Mouse (Mus musculus): ENCODE measurements around the gene Ccdc151. TPM values are rescaled to one million over a fixed set of nuclear protein-coding genes. Genes with fewer than 3 reads are reported as not detected.
A peak's percentile ranks its signal among the peaks of the same experiment; 100 is the strongest.

Ccdc151 gene
- polyA plus RNA-seq, 1 experiment = 38.5 TPM

DNA sequence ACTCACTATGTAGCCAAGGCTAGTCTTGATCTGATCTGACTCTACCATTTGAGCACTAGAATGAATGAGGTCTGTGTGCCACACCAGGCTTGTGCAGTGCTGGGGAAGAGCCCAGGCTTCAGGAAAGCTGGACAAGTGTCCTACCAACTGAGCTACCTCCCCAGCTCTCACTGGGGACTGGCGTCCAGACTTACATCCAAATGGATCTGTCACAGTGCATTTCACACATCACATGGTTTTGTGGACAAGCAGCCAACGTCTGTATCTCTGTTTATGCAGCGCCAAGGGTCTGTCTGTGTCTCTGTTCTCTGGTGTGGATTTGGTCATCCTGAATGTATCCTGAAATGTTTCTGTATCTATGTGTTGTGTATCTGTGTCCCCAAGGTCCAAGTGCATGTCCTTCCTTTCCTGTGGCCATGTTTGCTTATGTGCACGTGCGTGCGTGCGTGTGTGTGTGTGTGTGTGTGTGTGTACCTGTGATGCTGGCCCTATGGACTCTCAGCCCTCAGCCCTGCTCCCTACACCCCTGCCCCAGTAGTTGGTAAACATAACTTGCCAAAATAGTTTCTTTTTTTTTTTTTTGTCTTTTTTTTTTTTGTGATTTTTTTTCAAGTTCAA, 14.9 kb upstream of the Ccdc151 start:
- Histone ChIP-seq H3K4me3 (ENCODE audit: control insufficient read depth, low read depth, low read length) (no peak overlapping the region), H3K4me1 (ENCODE audit: control insufficient read depth, insufficient read depth, low read length) (peaks cover 3% of the 10 kb centered on the region; the same call in 1 of the 2 replicates), H3K36me3 (ENCODE audit: control insufficient read depth, insufficient read depth, low read length) (no peaks in the 10 kb centered on the region; the same call in 1 of the 2 replicates)

DNA sequence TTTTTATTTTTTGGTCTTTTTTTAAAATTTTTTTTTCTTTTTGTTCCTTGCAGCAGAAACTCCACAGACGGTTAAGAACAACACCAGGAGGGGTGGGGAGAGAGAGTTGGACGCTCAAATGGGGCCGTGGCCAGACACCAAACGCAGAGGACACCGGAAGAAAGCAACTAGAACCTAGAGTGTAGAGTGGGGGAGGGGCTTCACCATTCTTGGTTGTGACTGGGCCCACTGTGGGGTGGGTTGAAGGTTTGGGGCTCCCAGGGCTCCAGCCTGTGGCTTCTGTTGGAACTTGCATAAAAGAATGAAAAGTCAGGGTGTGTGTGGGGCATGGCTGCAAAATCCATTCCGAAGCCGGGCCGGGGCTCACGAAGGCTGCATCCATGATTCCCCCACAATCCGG, 13.8 kb upstream of the Ccdc151 start:
- no peaks in the 10 kb centered on the region; the same call in 1 of the 2 replicates for H3K36me3 ChIP-seq (ENCODE audit: control insufficient read depth, insufficient read depth, low read length)
- H3K4me3 ChIP-seq (ENCODE audit: control insufficient read depth, low read depth, low read length) = no peak overlapping the region
- no peak overlapping the region for H3K27ac ChIP-seq (ENCODE audit: control insufficient read depth, insufficient read depth, low read depth, low read length)
- no peaks in the 10 kb centered on the region for H3K27me3 ChIP-seq (ENCODE audit: control insufficient read depth, insufficient read depth, low read length)
- no peak for TF ChIP-seq CTCF (IDR thresholded peaks at IDR 0.05; ENCODE audit: control insufficient read depth, insufficient read depth, insufficient replicate concordance, low read depth, low read length)
- H3K4me1 ChIP-seq (ENCODE audit: control insufficient read depth, insufficient read depth, low read length) = peaks cover 3% of the 10 kb centered on the region; the same call in 1 of the 2 replicates

More for the DNA sequence above, 14.9 kb upstream of the Ccdc151 start:
- H3K27ac ChIP-seq (ENCODE audit: control insufficient read depth, insufficient read depth, low read depth, low read length) = no peak overlapping the region
- no peaks in the 10 kb centered on the region for H3K27me3 ChIP-seq (ENCODE audit: control insufficient read depth, insufficient read depth, low read length)
- no peak for TF ChIP-seq POLR2A (IDR thresholded peaks at IDR 0.05; ENCODE audit: control insufficient read depth, low read depth, low read length)
- TF ChIP-seq CTCF (IDR thresholded peaks at IDR 0.05; ENCODE audit: control insufficient read depth, insufficient read depth, insufficient replicate concordance, low read depth, low read length) = no peak

DNA sequence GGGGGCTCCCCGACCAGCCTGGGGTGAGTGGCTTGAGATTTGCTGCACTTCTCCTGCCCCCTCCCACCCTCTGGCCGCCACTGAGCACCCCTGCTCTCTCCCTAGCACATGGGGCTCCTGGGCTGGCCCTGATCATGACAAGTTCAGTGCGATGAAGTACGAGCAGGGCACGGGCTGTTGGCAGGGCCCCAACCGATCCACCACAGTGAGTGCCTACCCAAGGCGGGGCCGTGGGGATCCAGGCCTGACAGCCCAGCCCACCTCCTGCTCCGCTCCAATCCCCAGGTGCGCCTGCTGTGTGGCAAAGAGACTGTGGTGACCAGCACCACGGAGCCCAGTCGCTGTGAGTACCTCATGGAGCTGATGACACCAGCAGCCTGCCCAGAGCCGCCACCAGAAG, 10.3 kb upstream of the Ccdc151 start:
- TF ChIP-seq CTCF (IDR thresholded peaks at IDR 0.05; ENCODE audit: control insufficient read depth, insufficient read depth, insufficient replicate concordance, low read depth, low read length) (no peak), POLR2A (IDR thresholded peaks at IDR 0.05; ENCODE audit: control insufficient read depth, low read depth, low read length) (no peak)
- Histone ChIP-seq H3K36me3 (ENCODE audit: control insufficient read depth, insufficient read depth, low read length) (no peaks in the 10 kb centered on the region; the same call in 1 of the 2 replicates), H3K4me1 (ENCODE audit: control insufficient read depth, insufficient read depth, low read length) (peaks cover 3% of the 10 kb centered on the region; the same call in 1 of the 2 replicates), H3K27ac (ENCODE audit: control insufficient read depth, insufficient read depth, low read depth, low read length) (no peak overlapping the region), H3K27me3 (ENCODE audit: control insufficient read depth, insufficient read depth, low read length) (no peaks in the 10 kb centered on the region), H3K4me3 (ENCODE audit: control insufficient read depth, low read depth, low read length) (no peak overlapping the region)

DNA sequence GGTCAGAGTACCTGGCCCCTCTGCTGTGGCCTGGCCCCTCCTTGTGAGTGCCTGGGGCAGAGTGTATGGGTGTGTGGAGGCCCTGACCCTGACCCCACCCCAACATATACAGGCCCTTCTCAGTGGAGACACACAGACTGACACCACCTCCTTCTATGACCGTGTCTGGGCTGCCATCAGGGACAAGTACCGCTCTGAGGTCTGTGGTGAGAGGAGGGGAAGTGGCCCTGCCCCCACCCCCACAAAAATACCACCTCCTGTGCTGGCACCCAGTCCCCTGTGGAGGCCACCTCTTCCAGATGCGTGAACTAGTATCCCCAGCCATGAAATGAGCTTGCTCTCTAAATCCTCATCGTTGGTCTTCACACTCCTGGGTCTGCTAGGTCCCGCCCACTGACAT, 8.6 kb upstream of the Ccdc151 start:
- TF ChIP-seq POLR2A (IDR thresholded peaks at IDR 0.05; ENCODE audit: control insufficient read depth, low read depth, low read length) = no peak
- Histone ChIP-seq H3K27me3 (ENCODE audit: control insufficient read depth, insufficient read depth, low read length) (no peaks in the 10 kb centered on the region), H3K36me3 (ENCODE audit: control insufficient read depth, insufficient read depth, low read length) (no peaks in the 10 kb centered on the region; the same call in none of the 2 replicates), H3K4me3 (ENCODE audit: control insufficient read depth, low read depth, low read length) (no peak overlapping the region), H3K27ac (ENCODE audit: control insufficient read depth, insufficient read depth, low read depth, low read length) (no peak overlapping the region), H3K4me1 (ENCODE audit: control insufficient read depth, insufficient read depth, low read length) (no peaks in the 10 kb centered on the region)

DNA sequence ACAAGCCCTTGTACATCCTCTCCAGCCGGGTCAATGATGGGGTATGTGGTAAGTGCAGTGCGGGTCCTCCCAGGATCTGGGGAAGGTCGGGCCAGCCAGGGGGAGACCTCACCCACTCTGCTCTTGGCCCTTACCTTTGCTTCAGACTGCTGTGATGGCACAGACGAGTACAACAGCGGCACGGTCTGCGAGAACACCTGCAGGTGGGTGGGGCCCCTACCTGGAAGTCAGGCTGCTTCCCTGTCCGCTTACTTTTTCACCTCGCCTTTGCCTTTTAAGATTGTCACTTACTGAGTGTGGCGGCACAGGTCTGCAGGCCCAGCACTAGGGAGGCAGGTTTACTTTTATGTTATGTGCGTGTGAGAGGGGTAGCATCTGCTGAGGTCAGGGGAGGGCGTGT, 2.1 kb upstream of the Ccdc151 start:
- Histone ChIP-seq H3K27ac (ENCODE audit: control insufficient read depth, insufficient read depth, low read depth, low read length) (no peak overlapping the region), H3K4me1 (ENCODE audit: control insufficient read depth, insufficient read depth, low read length) (peaks cover 9% of the 10 kb centered on the region), H3K36me3 (ENCODE audit: control insufficient read depth, insufficient read depth, low read length) (no peaks in the 10 kb centered on the region; the same call in none of the 2 replicates), H3K27me3 (ENCODE audit: control insufficient read depth, insufficient read depth, low read length) (no peaks in the 10 kb centered on the region), H3K4me3 (ENCODE audit: control insufficient read depth, low read depth, low read length) (peak overlapping the region; percentile 83)
- TF ChIP-seq POLR2A (IDR thresholded peaks at IDR 0.05; ENCODE audit: control insufficient read depth, low read depth, low read length) = no peak
- TF ChIP-seq CTCF (IDR thresholded peaks at IDR 0.05; ENCODE audit: control insufficient read depth, insufficient read depth, insufficient replicate concordance, low read depth, low read length) = no peak

DNA sequence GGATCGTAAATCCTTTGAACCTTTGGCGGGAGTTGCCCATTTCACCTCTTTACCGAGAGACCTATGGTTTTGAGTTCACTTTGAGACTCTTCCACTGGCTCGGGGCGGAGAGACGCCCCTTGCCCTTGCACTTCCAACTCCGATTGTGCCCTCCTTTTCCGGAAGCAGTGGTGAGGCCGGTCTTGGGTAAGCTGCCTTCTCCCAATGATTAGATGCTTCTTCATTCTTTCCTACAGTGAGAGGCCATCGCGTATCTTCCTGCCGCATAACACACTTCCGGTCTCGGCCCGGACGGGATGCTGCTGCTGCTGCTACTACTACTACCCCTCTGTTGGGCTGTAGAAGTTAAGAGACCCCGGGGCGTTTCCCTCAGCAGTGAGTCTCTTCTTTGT, 725 bp upstream of the Ccdc151 start:
- peak overlapping the region; percentile 83 for H3K4me3 ChIP-seq (ENCODE audit: control insufficient read depth, low read depth, low read length)
- peaks cover 9% of the 10 kb centered on the region for H3K4me1 ChIP-seq (ENCODE audit: control insufficient read depth, insufficient read depth, low read length)
- no peaks in the 10 kb centered on the region; the same call in none of the 2 replicates for H3K36me3 ChIP-seq (ENCODE audit: control insufficient read depth, insufficient read depth, low read length)
- peak overlapping the region; percentile 41 for H3K27ac ChIP-seq (ENCODE audit: control insufficient read depth, insufficient read depth, low read depth, low read length)
- H3K27me3 ChIP-seq (ENCODE audit: control insufficient read depth, insufficient read depth, low read length) = no peaks in the 10 kb centered on the region
- TF ChIP-seq POLR2A (IDR thresholded peaks at IDR 0.05; ENCODE audit: control insufficient read depth, low read depth, low read length) (no peak), CTCF (IDR thresholded peaks at IDR 0.05; ENCODE audit: control insufficient read depth, insufficient read depth, insufficient replicate concordance, low read depth, low read length) (no peak)

DNA sequence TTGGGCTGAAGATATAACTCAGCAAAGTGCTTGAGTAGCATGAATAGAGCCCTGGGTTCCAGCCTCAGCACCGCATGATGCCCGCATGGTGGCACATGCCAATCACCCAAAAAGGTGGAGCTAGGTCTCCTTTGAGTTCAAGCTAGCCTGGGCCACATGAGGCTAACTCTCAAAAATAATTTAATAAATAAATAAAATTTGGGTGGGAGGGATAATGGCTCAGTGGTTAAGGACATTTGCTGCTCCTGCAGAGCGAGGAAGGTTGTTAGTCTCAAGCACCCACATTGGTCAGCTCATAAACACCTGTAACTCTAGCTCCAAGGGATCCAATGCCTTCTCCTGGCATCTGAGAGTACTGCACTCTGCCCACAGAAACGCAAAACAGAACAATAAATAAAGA, 801 bp downstream of the Ccdc151 start:
- Histone ChIP-seq H3K4me3 (ENCODE audit: control insufficient read depth, low read depth, low read length) (peak overlapping the region; percentile 83), H3K4me1 (ENCODE audit: control insufficient read depth, insufficient read depth, low read length) (peaks cover 9% of the 10 kb centered on the region), H3K36me3 (ENCODE audit: control insufficient read depth, insufficient read depth, low read length) (peaks cover 2% of the 10 kb centered on the region), H3K27ac (ENCODE audit: control insufficient read depth, insufficient read depth, low read depth, low read length) (no peak overlapping the region), H3K27me3 (ENCODE audit: control insufficient read depth, insufficient read depth, low read length) (no peaks in the 10 kb centered on the region)
- TF ChIP-seq CTCF (IDR thresholded peaks at IDR 0.05; ENCODE audit: control insufficient read depth, insufficient read depth, insufficient replicate concordance, low read depth, low read length) = no peak
- TF ChIP-seq POLR2A (IDR thresholded peaks at IDR 0.05; ENCODE audit: control insufficient read depth, low read depth, low read length) = no peak
